Mouse (Mus musculus) hindbrain, postnatal 0 days (tissue): ENCODE results near the gene Bfsp2. TPM values are rescaled to one million over a fixed set of nuclear protein-coding genes. Genes with fewer than 3 reads are reported as not detected.

Source experiments
- ATAC-seq: fragments of 200-750 bp; cut with Nextera tagmentation; 2 replicates; pipeline ENCODE4 v1.8.0; 2017; ENCODE audit warnings: mild to moderate bottlenecking, moderate TSS enrichment, moderate library complexity
- DNase-seq: peaks from one replicate; pipeline ENCODE4 v3.0.0-alpha.2; 2015; ENCODE audit warnings: low spot score
- H3K27ac ChIP-seq: fragments of 300-500 bp; sonication (generic); 2 replicates; pipeline ENCODE4 v1.5.1; 2014; ENCODE audit warnings: mild to moderate bottlenecking
- H3K27me3 ChIP-seq: fragments of 300-500 bp; sonication (generic); 2 replicates; pipeline ENCODE4 v1.6.1; 2014; ENCODE audit warnings: low read length, mixed read lengths; ENCODE audit not compliant: insufficient read depth
- H3K36me3 ChIP-seq: fragments of 300-500 bp; sonication (generic); 2 replicates; pipeline ENCODE4 v1.6.1; 2014; ENCODE audit warnings: low read length, mixed read lengths; ENCODE audit not compliant: insufficient read depth
- H3K4me1 ChIP-seq: fragments of 300-500 bp; sonication (generic); 2 replicates; pipeline ENCODE4 v1.6.1; 2014; ENCODE audit warnings: antibody characterized with exemption, low read length, mixed read lengths; ENCODE audit not compliant: insufficient read depth
- H3K4me2 ChIP-seq: fragments of 300-500 bp; sonication (generic); 2 replicates; pipeline ENCODE4 v1.6.1; 2014; ENCODE audit warnings: low read depth, mild to moderate bottlenecking, low read length, moderate library complexity, mixed read lengths
- H3K4me3 ChIP-seq: fragments of 300-500 bp; sonication (generic); 2 replicates; pipeline ENCODE4 v1.5.1; 2014; ENCODE audit warnings: low read length
- H3K9ac ChIP-seq: fragments of 300-500 bp; sonication (generic); replicated peaks from 2 replicates; pipeline ENCODE4 v1.6.1; 2014; ENCODE audit warnings: mild to moderate bottlenecking, low read length, moderate library complexity, mixed read lengths
- H3K9me3 ChIP-seq: fragments of 300-500 bp; sonication (generic); 2 replicates; pipeline ENCODE4 v1.6.1; 2016; ENCODE audit warnings: low read length, mixed read lengths
- CTCF ChIP-seq: IDR thresholded peaks from 2 replicates; pipeline ENCODE4 v1.5.1; 2016; ENCODE audit warnings: antibody characterized with exemption, control low read depth, low read depth
- WGBS: fragments of 180-500 bp; shearing (Covaris S2); extraction: QIAGEN DNeasy Blood & Tissue Kit; methylation state at CpG from one replicate; pipeline ENCODE4 v1.1.7; 2014; 5-methylcytosine and 5-hydroxymethylcytosine counted together
- polyA plus RNA-seq: library from polyadenylated mRNA; unstranded; fragments of >200 nt; fragmentation: Nextera tagmentation; extraction: Ambion mirVana; gene quantifications from 2 replicates; pipeline ENCODE4 v1.2.1, GENCODE M21; 2015
- total RNA-seq: library from RNA; depleted of rRNA; stranded (reverse); fragments of >200 nt; gene quantifications from 2 replicates; pipeline ENCODE4 v1.2.3, GENCODE M21; 2014

The Bfsp2 gene
- total and polyA plus RNA-seq, 2 experiments from 2014 or later: 4.2 to 8.7 TPM

DNA sequence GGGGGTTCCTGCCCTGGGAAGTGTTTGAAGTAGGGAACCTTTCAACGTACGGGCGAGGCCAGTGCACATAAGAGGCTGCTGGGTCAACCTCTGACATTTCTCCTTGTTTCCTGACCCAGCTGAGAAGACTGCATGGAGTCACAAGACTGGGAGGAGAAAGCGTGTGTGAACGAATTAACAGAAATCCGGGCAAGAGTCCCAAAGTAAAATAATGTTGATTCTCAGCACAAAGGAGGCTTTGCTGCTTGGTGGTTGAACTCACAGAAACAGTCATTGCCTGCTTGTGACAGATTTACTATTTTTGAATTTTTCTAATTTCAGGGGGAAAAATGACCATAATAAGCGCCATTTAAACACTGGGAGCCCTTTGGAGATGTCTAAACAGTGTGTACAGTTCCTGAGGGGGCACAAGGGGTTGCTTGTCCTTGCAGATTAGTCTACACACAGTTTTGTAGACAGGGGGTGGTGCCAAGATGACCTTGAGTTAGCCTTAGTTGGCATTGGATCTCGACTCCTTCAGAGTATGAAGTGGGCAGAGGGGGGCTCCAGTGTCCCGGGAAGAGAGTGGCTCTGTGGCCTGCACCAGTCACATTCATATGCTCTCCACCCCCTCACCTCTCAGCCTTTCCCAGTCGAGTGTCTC is 93.1 kb downstream of the Bfsp2 start:
- no peak for ATAC-seq
- H3K4me2 ChIP-seq: no peak overlapping the region
- no peaks in the 10 kb centered on the region for H3K36me3 ChIP-seq
- DNase-seq: no peak
- peaks cover 3% of the 10 kb centered on the region; the same call in 1 of the 2 replicates for H3K4me1 ChIP-seq
- H3K27ac ChIP-seq: no peak overlapping the region; the same call in 1 of the 2 replicates
- no peaks in the 10 kb centered on the region for H3K9me3 ChIP-seq
- 52% methylated on average over 10 of the region's 10 CpGs for WGBS
- no peak for TF ChIP-seq CTCF
- H3K27me3 ChIP-seq: no peaks in the 10 kb centered on the region
- H3K4me3 ChIP-seq: no peak overlapping the region
- H3K9ac ChIP-seq: no peak overlapping the region

GRCm38 (mm10) chr9:103386573-103386972 is 93.6 kb downstream of the Bfsp2 start:
- Histone ChIP-seq H3K9me3 (no peaks in the 10 kb centered on the region), H3K4me2 (no peak overlapping the region), H3K9ac (no peak overlapping the region), H3K27ac (no peak overlapping the region), H3K4me3 (no peak overlapping the region), H3K27me3 (no peaks in the 10 kb centered on the region), H3K4me1 (peaks cover 3% of the 10 kb centered on the region; the same call in 1 of the 2 replicates), H3K36me3 (no peaks in the 10 kb centered on the region)
- no peak for TF ChIP-seq CTCF
- WGBS: 47% methylated on average over 5 of the region's 5 CpGs
- DNase-seq (no peak), ATAC-seq (no peak)

DNA sequence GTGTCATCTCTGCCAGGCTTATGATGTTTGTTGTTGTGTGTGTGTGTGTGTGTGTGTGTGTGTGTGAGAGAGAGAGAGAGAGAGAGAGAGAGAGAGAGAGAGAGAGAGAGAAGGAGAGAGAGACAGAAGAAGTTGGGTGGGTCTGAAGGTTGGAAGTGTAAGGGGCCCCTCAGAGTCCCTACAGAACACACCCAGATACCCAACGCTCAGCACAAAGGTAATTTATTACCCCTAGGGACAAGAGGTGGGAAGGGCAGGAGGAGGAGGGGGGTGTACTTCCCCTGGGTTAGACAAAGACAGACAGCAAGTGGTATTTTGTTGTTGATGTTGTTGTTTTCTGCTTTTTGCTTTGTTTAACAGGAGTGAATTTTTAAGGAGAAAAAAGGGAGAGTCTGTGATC is 94.6 kb downstream of the Bfsp2 start:
- H3K4me2 ChIP-seq: no peak overlapping the region
- no peak overlapping the region for H3K4me3 ChIP-seq
- H3K27me3 ChIP-seq: no peaks in the 10 kb centered on the region
- WGBS: 18% methylated on average over 1 of the region's 1 CpGs
- DNase-seq (no peak), ATAC-seq (no peak)
- H3K36me3 ChIP-seq: no peaks in the 10 kb centered on the region
- no peak for TF ChIP-seq CTCF
- peaks cover 3% of the 10 kb centered on the region; the same call in 1 of the 2 replicates for H3K4me1 ChIP-seq
- H3K9ac ChIP-seq: no peak overlapping the region
- H3K9me3 ChIP-seq: no peaks in the 10 kb centered on the region
- H3K27ac ChIP-seq: no peak overlapping the region

DNA sequence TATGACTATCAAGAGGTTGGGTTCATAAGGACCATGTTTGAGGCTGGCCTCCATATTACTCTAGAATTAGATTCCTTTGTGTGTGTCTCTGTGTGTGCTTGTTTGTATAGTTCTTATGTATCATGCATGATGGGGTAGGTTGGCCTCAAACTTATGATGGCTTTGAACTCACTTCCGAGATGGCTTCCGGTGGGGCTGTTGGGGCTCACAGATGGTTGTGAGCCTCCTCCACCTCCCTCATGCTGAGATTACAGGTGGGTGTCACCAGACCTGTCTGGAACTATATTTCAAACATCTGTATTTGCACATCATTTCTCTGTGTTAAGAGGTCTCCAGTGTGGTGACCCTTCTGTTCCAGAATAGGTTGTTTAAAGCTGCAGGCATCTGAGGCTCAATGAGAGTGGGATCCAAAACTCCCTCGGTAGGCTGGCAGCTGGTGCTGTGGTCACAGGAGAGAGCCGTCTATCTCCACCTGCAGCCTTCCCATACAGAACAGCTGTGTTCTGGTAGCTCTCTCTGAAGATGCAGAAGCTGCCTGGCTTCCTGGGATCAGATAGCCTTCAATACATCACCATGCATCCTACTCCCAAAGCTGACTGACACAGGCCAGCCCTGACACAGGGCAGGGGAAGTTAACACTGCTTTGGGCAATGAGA is 96.0 kb downstream of the Bfsp2 start:
- H3K9ac ChIP-seq: no peak overlapping the region
- H3K4me3 ChIP-seq: no peak overlapping the region
- peaks cover 3% of the 10 kb centered on the region; the same call in 1 of the 2 replicates for H3K4me1 ChIP-seq
- no peak overlapping the region for H3K4me2 ChIP-seq
- H3K27me3 ChIP-seq: no peaks in the 10 kb centered on the region
- WGBS: 82% methylated on average over 4 of the region's 4 CpGs
- ATAC-seq (no peak), DNase-seq (no peak)
- H3K27ac ChIP-seq: no peak overlapping the region
- TF ChIP-seq CTCF: no peak
- no peaks in the 10 kb centered on the region for H3K36me3 ChIP-seq
- H3K9me3 ChIP-seq: no peaks in the 10 kb centered on the region

GRCm38 (mm10) chr9:103383576-103383975 is 96.6 kb downstream of the Bfsp2 start:
- H3K27me3 ChIP-seq: no peaks in the 10 kb centered on the region
- DNase-seq: no peak
- ATAC-seq: no peak
- no peaks in the 10 kb centered on the region for H3K36me3 ChIP-seq
- H3K4me2 ChIP-seq: no peak overlapping the region
- no peak overlapping the region for H3K9ac ChIP-seq
- TF ChIP-seq CTCF: no peak
- 79% methylated on average over 1 of the region's 1 CpGs for WGBS
- H3K4me3 ChIP-seq: no peak overlapping the region
- H3K4me1 ChIP-seq: peaks cover 3% of the 10 kb centered on the region; the same call in 1 of the 2 replicates
- H3K9me3 ChIP-seq: no peaks in the 10 kb centered on the region
- no peak overlapping the region for H3K27ac ChIP-seq

- ATAC-seq: no peak
- H3K4me1 ChIP-seq: peaks cover 3% of the 10 kb centered on the region; the same call in 1 of the 2 replicates
- H3K27me3 ChIP-seq: no peaks in the 10 kb centered on the region
- DNase-seq: no peak
- H3K27ac ChIP-seq: no peak overlapping the region
- no peak overlapping the region for H3K4me2 ChIP-seq
- 78% methylated on average over 6 of the region's 6 CpGs for WGBS
- TF ChIP-seq CTCF: no peak
- no peaks in the 10 kb centered on the region for H3K9me3 ChIP-seq
- no peaks in the 10 kb centered on the region for H3K36me3 ChIP-seq
- no peak overlapping the region for H3K9ac ChIP-seq
- H3K4me3 ChIP-seq: no peak overlapping the region
Observed at GRCm38 (mm10) chr9:103382989-103383388, 97.2 kb downstream of the Bfsp2 start.

GRCm38 (mm10) chr9:103380566-103380965 is 99.7 kb downstream of the Bfsp2 start:
- 77% methylated on average over 4 of the region's 4 CpGs for WGBS
- no peak for DNase-seq
- Histone ChIP-seq H3K9ac (no peak overlapping the region), H3K4me1 (no peaks in the 10 kb centered on the region), H3K27ac (no peak overlapping the region), H3K4me2 (no peak overlapping the region), H3K9me3 (no peaks in the 10 kb centered on the region), H3K4me3 (no peak overlapping the region), H3K36me3 (no peaks in the 10 kb centered on the region), H3K27me3 (no peaks in the 10 kb centered on the region)
- no peak for ATAC-seq
- TF ChIP-seq CTCF: no peak
